Mouse (Mus musculus): Measurements from ENCODE around the gene Ppp4c. TPM values are rescaled to one million over a fixed set of nuclear protein-coding genes. Genes with fewer than 3 reads are reported as not detected.

Gene Ppp4c
- polyA plus RNA-seq, 1 experiment = 135 TPM

DNA sequence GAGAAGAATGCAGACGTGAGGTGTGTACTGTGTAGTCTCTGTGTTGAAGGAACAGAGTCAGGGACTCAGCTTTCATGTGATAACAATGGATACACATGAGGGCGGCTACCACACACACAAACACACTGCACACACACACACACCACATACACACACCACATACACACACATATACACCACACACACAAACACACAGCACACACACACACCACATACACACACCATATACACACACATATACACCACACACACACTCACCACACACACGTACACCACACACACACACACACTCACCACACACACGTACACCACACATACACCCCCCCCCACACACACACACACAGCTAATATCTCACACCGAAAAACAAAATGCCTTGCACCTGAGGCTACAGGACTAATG, 50.8 kb downstream of the Ppp4c start:
- Histone ChIP-seq H3K27ac (ENCODE audit: insufficient read depth, low read depth, low read length) (no peak overlapping the region), H3K36me3 (ENCODE audit: control insufficient read depth, insufficient read depth, low read length) (no peaks in the 10 kb centered on the region), H3K4me1 (ENCODE audit: control insufficient read depth, insufficient read depth, low read length) (no peaks in the 10 kb centered on the region), H3K27me3 (replicated peaks; ENCODE audit: control insufficient read depth, insufficient read depth, low read length) (no peaks in the 10 kb centered on the region), H3K4me3 (ENCODE audit: insufficient read depth, low read depth, low read length) (no peak overlapping the region)
- no peak for TF ChIP-seq CTCF (conservative IDR thresholded peaks at IDR 0.05; ENCODE audit: insufficient read depth, insufficient read length, low read depth, low read length)
- no peak for TF ChIP-seq POLR2A (IDR thresholded peaks at IDR 0.05; ENCODE audit: low read depth, low read length)
- 89% methylated on average over 5 of the region's 5 CpGs for WGBS
- DNase-seq = no peak

DNA sequence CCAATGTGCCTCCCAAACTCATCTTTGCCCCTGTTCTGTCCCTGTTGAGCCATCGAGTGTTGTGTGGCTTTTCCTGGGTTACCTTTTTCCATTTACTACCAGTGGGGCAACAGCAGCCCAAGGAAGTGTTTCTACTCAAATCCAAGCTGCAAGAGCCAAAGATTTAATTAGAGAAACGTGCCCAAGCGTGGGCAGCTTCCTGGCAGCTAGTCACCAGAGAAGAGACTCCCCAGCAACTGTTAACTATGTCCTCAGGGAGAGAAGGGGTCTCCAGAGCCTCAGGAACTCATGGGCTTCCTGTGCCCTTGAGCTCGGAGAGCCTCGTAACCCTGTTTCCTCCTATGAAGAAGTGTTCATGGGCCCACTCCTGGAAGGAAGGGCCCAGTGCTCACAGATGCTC, 51.3 kb downstream of the Ppp4c start:
- DNase-seq = no peak
- H3K27me3 ChIP-seq (replicated peaks; ENCODE audit: control insufficient read depth, insufficient read depth, low read length) = no peaks in the 10 kb centered on the region
- 65% methylated on average over 5 of the region's 5 CpGs for WGBS
- H3K4me1 ChIP-seq (ENCODE audit: control insufficient read depth, insufficient read depth, low read length) = no peaks in the 10 kb centered on the region
- H3K27ac ChIP-seq (ENCODE audit: insufficient read depth, low read depth, low read length) = no peak overlapping the region
- no peak for TF ChIP-seq CTCF (conservative IDR thresholded peaks at IDR 0.05; ENCODE audit: insufficient read depth, insufficient read length, low read depth, low read length)
- no peak for TF ChIP-seq POLR2A (IDR thresholded peaks at IDR 0.05; ENCODE audit: low read depth, low read length)
- H3K36me3 ChIP-seq (ENCODE audit: control insufficient read depth, insufficient read depth, low read length) = no peaks in the 10 kb centered on the region
- no peak overlapping the region for H3K4me3 ChIP-seq (ENCODE audit: insufficient read depth, low read depth, low read length)

DNA sequence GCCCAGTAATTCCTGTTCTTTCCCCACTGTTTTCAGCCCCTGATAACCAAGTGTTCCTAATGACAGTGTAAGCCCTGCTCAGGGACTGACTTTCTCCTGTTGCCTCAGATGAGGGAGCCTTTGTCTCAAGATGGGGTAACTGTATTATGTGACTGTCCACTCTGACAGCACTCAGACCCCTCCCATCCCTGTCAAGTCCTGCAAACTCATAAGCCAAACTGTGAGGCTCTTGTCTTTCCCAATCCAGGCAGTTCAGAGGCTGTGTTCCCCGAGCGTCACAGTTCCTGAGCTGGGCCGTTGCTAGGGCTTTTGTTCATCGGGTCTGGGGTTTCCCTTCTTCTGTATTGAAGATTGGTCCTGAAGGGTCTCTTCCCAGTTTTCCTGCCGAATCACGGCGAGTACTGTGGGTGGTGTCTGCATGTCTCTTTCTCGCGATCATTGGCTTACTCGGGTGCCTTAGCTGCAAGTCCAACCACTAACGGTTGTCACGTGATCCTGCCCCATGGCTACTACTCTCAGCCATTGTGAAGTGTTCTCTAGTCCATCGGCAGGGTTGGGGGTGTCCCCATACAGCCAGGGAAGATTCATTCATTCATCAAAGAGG, 52.1 kb downstream of the Ppp4c start:
- WGBS = 83% methylated on average over 13 of the region's 13 CpGs

DNA sequence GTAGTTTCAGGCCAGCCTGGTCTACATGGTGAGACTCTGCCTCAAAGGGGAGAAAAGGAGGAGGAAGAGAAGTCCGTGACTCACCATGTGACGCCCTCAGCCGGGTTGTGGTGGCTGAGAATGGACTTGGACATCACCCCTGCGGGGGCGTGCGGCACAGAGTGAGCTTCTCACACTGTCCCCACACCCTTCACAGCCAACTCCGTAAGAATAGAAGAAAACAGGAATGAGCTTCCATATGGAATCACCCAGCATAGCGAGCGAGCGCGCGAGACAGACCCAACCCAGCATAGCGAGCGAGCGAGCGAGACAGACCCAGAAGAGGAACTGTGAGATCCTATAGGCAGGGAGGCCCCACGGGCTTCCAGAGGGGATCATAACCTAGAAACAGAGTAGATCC, 52.7 kb downstream of the Ppp4c start:
- no peak for DNase-seq

More for the DNA sequence above, 52.1 kb downstream of the Ppp4c start:
- no peaks in the 10 kb centered on the region for H3K4me1 ChIP-seq (ENCODE audit: control insufficient read depth, insufficient read depth, low read length)
- H3K4me3 ChIP-seq (ENCODE audit: insufficient read depth, low read depth, low read length) = no peak overlapping the region
- no peak for DNase-seq
- TF ChIP-seq POLR2A (IDR thresholded peaks at IDR 0.05; ENCODE audit: low read depth, low read length) = no peak
- no peak for TF ChIP-seq CTCF (conservative IDR thresholded peaks at IDR 0.05; ENCODE audit: insufficient read depth, insufficient read length, low read depth, low read length)
- H3K27me3 ChIP-seq (replicated peaks; ENCODE audit: control insufficient read depth, insufficient read depth, low read length) = no peaks in the 10 kb centered on the region
- H3K27ac ChIP-seq (ENCODE audit: insufficient read depth, low read depth, low read length) = no peak overlapping the region
- H3K36me3 ChIP-seq (ENCODE audit: control insufficient read depth, insufficient read depth, low read length) = no peaks in the 10 kb centered on the region

DNA sequence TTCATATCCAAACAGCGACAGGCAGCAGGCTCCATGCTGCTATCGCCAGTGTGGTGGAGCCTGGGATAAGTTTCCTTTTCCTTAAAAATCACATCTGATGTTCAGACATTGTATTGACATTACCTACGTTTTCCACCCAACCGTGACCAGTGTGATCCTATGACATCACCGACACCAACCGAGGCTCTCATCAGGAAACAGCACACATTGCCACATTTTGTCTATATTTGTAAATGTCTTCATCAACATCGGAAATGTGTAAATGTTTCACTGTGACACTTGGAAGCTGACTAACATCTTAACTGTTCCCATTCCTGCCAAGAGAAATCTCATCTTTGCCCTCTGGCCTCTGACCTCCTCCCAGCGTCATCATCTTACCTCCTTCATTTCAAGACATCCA, 56.2 kb downstream of the Ppp4c start:
- H3K36me3 ChIP-seq (ENCODE audit: control insufficient read depth, insufficient read depth, low read length) = no peaks in the 10 kb centered on the region
- no peak for DNase-seq
- H3K27ac ChIP-seq (ENCODE audit: insufficient read depth, low read depth, low read length) = no peak overlapping the region
- no peak overlapping the region for H3K4me3 ChIP-seq (ENCODE audit: insufficient read depth, low read depth, low read length)
- no peaks in the 10 kb centered on the region for H3K27me3 ChIP-seq (replicated peaks; ENCODE audit: control insufficient read depth, insufficient read depth, low read length)
- no peaks in the 10 kb centered on the region for H3K4me1 ChIP-seq (ENCODE audit: control insufficient read depth, insufficient read depth, low read length)
- 66% methylated on average over 8 of the region's 8 CpGs for whole genome bisulfite sequencing
- TF ChIP-seq CTCF (conservative IDR thresholded peaks at IDR 0.05; ENCODE audit: insufficient read depth, insufficient read length, low read depth, low read length) = no peak
- no peak for TF ChIP-seq POLR2A (IDR thresholded peaks at IDR 0.05; ENCODE audit: low read depth, low read length)

More for the DNA sequence above, 52.7 kb downstream of the Ppp4c start:
- H3K4me3 ChIP-seq (ENCODE audit: insufficient read depth, low read depth, low read length) = no peak overlapping the region
- H3K4me1 ChIP-seq (ENCODE audit: control insufficient read depth, insufficient read depth, low read length) = no peaks in the 10 kb centered on the region
- TF ChIP-seq POLR2A (IDR thresholded peaks at IDR 0.05; ENCODE audit: low read depth, low read length) (no peak), CTCF (conservative IDR thresholded peaks at IDR 0.05; ENCODE audit: insufficient read depth, insufficient read length, low read depth, low read length) (no peak)
- WGBS = 72% methylated on average over 17 of the region's 17 CpGs
- no peaks in the 10 kb centered on the region for H3K27me3 ChIP-seq (replicated peaks; ENCODE audit: control insufficient read depth, insufficient read depth, low read length)
- H3K27ac ChIP-seq (ENCODE audit: insufficient read depth, low read depth, low read length) = no peak overlapping the region
- H3K36me3 ChIP-seq (ENCODE audit: control insufficient read depth, insufficient read depth, low read length) = no peaks in the 10 kb centered on the region

Other genes with a start within 250 kb of the Ppp4c start
- gene Eif3c, start 226.1 kb downstream of the Ppp4c start, polyA plus RNA-seq (2012; rRNA removed) = 105 TPM in 2 replicates
- gene Apobr, start 207.6 kb downstream of the Ppp4c start, polyA plus RNA-seq (2012; rRNA removed) = 1.2 and 1.5 TPM in 2 replicates
- gene Cln3, start 206.7 kb downstream of the Ppp4c start, polyA plus RNA-seq (2012; rRNA removed) = 117 and 120 TPM in 2 replicates
- gene Il27, start 197.6 kb downstream of the Ppp4c start, polyA plus RNA-seq (2012; rRNA removed) = 0.13 TPM in 1 of 2 replicates, not detected in the other
- 29.2 and 36.4 TPM in 2 replicates for gene Nupr1, start 161.6 kb downstream of the Ppp4c start, polyA plus RNA-seq (2012; rRNA removed)
- 28.1 and 34.7 TPM in 2 replicates for gene Sgf29, start 143.2 kb downstream of the Ppp4c start, polyA plus RNA-seq (2012; rRNA removed)
- gene Sult1a1, start 116.1 kb downstream of the Ppp4c start, polyA plus RNA-seq (2012; rRNA removed) = 29.0 and 30.1 TPM in 2 replicates
- 63.9 and 67.2 TPM in 2 replicates for gene Bola2, start 97.1 kb downstream of the Ppp4c start, polyA plus RNA-seq (2012; rRNA removed)
- gene Slx1b, start 96.7 kb downstream of the Ppp4c start, polyA plus RNA-seq (2012; rRNA removed) = 13.1 and 17.2 TPM in 2 replicates
- gene Coro1a, start 84.7 kb downstream of the Ppp4c start, polyA plus RNA-seq (2012; rRNA removed) = 22.7 and 71.6 TPM in 2 replicates
- 210 and 216 TPM in 2 replicates for gene Mapk3, start 32.9 kb downstream of the Ppp4c start, polyA plus RNA-seq (2012; rRNA removed)
- 58.2 and 61.4 TPM in 2 replicates for gene Gdpd3, start 26.2 kb downstream of the Ppp4c start, polyA plus RNA-seq (2012; rRNA removed)
- gene Ypel3, start 15.5 kb downstream of the Ppp4c start, polyA plus RNA-seq (2012; rRNA removed) = 290 and 371 TPM in 2 replicates
- gene Tbx6, start 11.0 kb downstream of the Ppp4c start, polyA plus RNA-seq (2012; rRNA removed) = 2.1 and 2.2 TPM in 2 replicates
- 4.2 and 6.3 TPM in 2 replicates for gene Fam57b, start 5.2 kb upstream of the Ppp4c start, polyA plus RNA-seq (2012; rRNA removed)
- gene 4930451I11Rik, start 39.1 kb upstream of the Ppp4c start, polyA plus RNA-seq (2012; rRNA removed) = 0.46 TPM in 1 of 2 replicates, not detected in the other
- 0.15 and 0.33 TPM in 2 replicates for gene Doc2a, start 54.9 kb upstream of the Ppp4c start, polyA plus RNA-seq (2012; rRNA removed)
- 4.2 and 6.6 TPM in 2 replicates for gene Hirip3, start 69.5 kb upstream of the Ppp4c start, polyA plus RNA-seq (2012; rRNA removed)
- gene Ino80e, start 69.9 kb upstream of the Ppp4c start, polyA plus RNA-seq (2012; rRNA removed) = 39.6 and 47.0 TPM in 2 replicates
- 56.5 and 75.2 TPM in 2 replicates for gene Taok2, start 92.2 kb upstream of the Ppp4c start, polyA plus RNA-seq (2012; rRNA removed)
- gene Tmem219, start 130.4 kb upstream of the Ppp4c start, polyA plus RNA-seq (2012; rRNA removed) = 90.8 and 113 TPM in 2 replicates
- 21.4 and 21.9 TPM in 2 replicates for gene Kctd13, start 136.4 kb upstream of the Ppp4c start, polyA plus RNA-seq (2012; rRNA removed)
- 0.19 TPM in 1 of 2 replicates, not detected in the other for gene Asphd1, start 157.1 kb upstream of the Ppp4c start, polyA plus RNA-seq (2012; rRNA removed)
- 1.2 and 1.4 TPM in 2 replicates for gene Sez6l2, start 158.1 kb upstream of the Ppp4c start, polyA plus RNA-seq (2012; rRNA removed)
- 237 and 284 TPM in 2 replicates for gene Cdipt, start 183.4 kb upstream of the Ppp4c start, polyA plus RNA-seq (2012; rRNA removed)
- 0.74 and 1.1 TPM in 2 replicates for gene Cdiptos, start 183.6 kb upstream of the Ppp4c start, polyA plus RNA-seq (2012; rRNA removed)
- 56.9 and 66.9 TPM in 2 replicates for gene Mvp, start 222.1 kb upstream of the Ppp4c start, polyA plus RNA-seq (2012; rRNA removed)
- gene Pagr1b, start 224.0 kb upstream of the Ppp4c start, polyA plus RNA-seq (2012; rRNA removed) = 0.91 and 1.3 TPM in 2 replicates
- 2.8 and 17.6 TPM in 2 replicates for gene Pagr1a, start 224.9 kb upstream of the Ppp4c start, polyA plus RNA-seq (2012; rRNA removed)
- gene Gm42742, start 228.6 kb upstream of the Ppp4c start, polyA plus RNA-seq (2012; rRNA removed) = 21.2 and 28.9 TPM in 2 replicates
- gene Prrt2, start 228.7 kb upstream of the Ppp4c start, polyA plus RNA-seq (2012; rRNA removed) = 3.6 and 4.6 TPM in 2 replicates
- 97.9 and 115 TPM in 2 replicates for gene Maz, start 234.5 kb upstream of the Ppp4c start, polyA plus RNA-seq (2012; rRNA removed)
- 0.67 and 0.73 TPM in 2 replicates for gene Kif22, start 250.0 kb upstream of the Ppp4c start, polyA plus RNA-seq (2012; rRNA removed)